ENCODE assay signal across 21 mouse cellular contexts in the genomic region with DNA sequence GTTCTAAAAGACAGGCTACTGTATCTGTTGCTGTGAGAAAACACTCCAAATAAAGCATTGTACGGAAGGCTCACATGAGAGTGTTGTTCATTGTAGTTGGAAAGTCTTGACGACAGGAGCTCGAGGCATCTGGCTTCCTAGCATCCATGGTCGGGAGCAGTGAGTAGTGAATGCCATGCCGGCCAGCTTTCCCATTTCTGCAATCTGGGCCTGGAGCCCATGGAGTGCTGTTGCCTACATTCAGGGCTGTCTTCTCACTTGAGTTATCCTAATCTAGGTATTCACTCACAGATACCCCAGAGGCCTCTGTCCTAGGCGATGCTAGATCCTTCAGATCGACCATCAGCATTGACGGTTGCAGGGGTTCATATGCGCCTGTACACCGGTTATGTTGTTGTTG.
A peak's percentile ranks its signal among the peaks of the same experiment; 100 is the strongest.
DNase-seq lines count a peak whose midpoint lies in the region; ATAC-seq and TF ChIP-seq lines count a peak whose summit lies in the region.
"Had no signal": no experiment of that assay in that cellular context is flagged by ENCODE, and none has a peak within 500 bp of the region (broad histone marks: within the 10 kb centered on the region; RNA-seq: fewer than 3 reads in every experiment).

No protein-coding gene starts in this region.

- H3K4me1 ChIP-seq in forebrain, postnatal 0 days (ENCODE audit: insufficient read depth): peaks cover 10% of the 10 kb centered on the region
- H3K4me1 ChIP-seq in forebrain, embryonic 15.5 days: peaks cover 29% of the 10 kb centered on the region
- H3K4me1 ChIP-seq in hindbrain, embryonic 12.5 days: peaks cover 48% of the 10 kb centered on the region
- H3K4me1 ChIP-seq in hindbrain, embryonic 14.5 days (replicated peaks; ENCODE audit: control insufficient read depth, insufficient read depth, low read length): peaks cover 38% of the 10 kb centered on the region

- ATAC-seq in forebrain, postnatal 0 days: peak; percentile 48
- ATAC-seq in forebrain, embryonic 15.5 days (replicated peaks): no peak
- ATAC-seq in hindbrain, embryonic 12.5 days (ENCODE audit: low FRiP score): no peak
- ATAC-seq in hindbrain, embryonic 14.5 days (ENCODE audit: low FRiP score): no peak
- ATAC-seq: forebrain, embryonic 16.5 days; intestine, embryonic 15.5 days had no signal

- H3K27ac ChIP-seq in forebrain, postnatal 0 days (ENCODE audit: low read depth, low read length): no peak overlapping the region
- no peak overlapping the region for H3K27ac ChIP-seq in forebrain, embryonic 15.5 days (replicated peaks)
- 0 out of 2 replicates have a peak overlapping the region, but pooled peaks have one; percentile 19 for H3K27ac ChIP-seq in hindbrain, embryonic 12.5 days
- H3K27ac ChIP-seq in hindbrain, embryonic 14.5 days: no peak overlapping the region
- H3K27ac ChIP-seq: embryonic facial prominence, embryonic 12.5 days; intestine, embryonic 15.5 days; kidney, embryonic 15.5 days; liver, embryonic 13.5 days; lung, embryonic 15.5 days; macrophage had no signal

- WGBS in forebrain, postnatal 0 days: 66% methylated on average over 10 of the region's 10 CpGs
- 68% methylated on average over 10 of the region's 10 CpGs for WGBS in forebrain, embryonic 15.5 days
- 76% methylated on average over 10 of the region's 10 CpGs for WGBS in hindbrain, embryonic 12.5 days
- WGBS in hindbrain, embryonic 14.5 days: 74% methylated on average over 10 of the region's 10 CpGs

- DNase-seq in forebrain, postnatal 0 days: peak; percentile 57
- no peak for DNase-seq in hindbrain, embryonic 14.5 days (ENCODE audit: low spot score)
- DNase-seq in right cerebral cortex, postnatal 10 days (ENCODE audit: low spot score in 2 of 2): peak; percentile 53 to 59
- no peak for DNase-seq in right cerebral cortex, postnatal 36 days (ENCODE audit: low spot score in 2 of 2)
- DNase-seq in natural killer cell, adult 2 months (ENCODE audit: low spot score in 2 of 2): no peak
- DNase-seq in thymus, postnatal 10 days (ENCODE audit: low spot score in 2 of 2): no peak
- DNase-seq: adrenal gland, adult 2 months; cerebellum, adult 11-12 months; heart, adult 18-20 months; liver, embryonic 13.5 days; thymus, postnatal 4 days had no signal

- H3K9ac ChIP-seq in forebrain, postnatal 0 days: no peak overlapping the region
- no peak overlapping the region for H3K9ac ChIP-seq in forebrain, embryonic 15.5 days (replicated peaks)
- H3K9ac ChIP-seq in hindbrain, embryonic 12.5 days: no peak overlapping the region
- no peak overlapping the region for H3K9ac ChIP-seq in hindbrain, embryonic 14.5 days
- H3K9ac ChIP-seq: embryonic facial prominence, embryonic 12.5 days; intestine, embryonic 15.5 days; kidney, embryonic 15.5 days; liver, embryonic 13.5 days; lung, embryonic 15.5 days had no signal

- H3K4me2 ChIP-seq in forebrain, postnatal 0 days (ENCODE audit: low read depth): no peak overlapping the region
- H3K4me2 ChIP-seq in forebrain, embryonic 15.5 days (replicated peaks): no peak overlapping the region
- no peak overlapping the region for H3K4me2 ChIP-seq in hindbrain, embryonic 12.5 days (replicated peaks)
- H3K4me2 ChIP-seq in hindbrain, embryonic 14.5 days (replicated peaks): no peak overlapping the region
- H3K4me2 ChIP-seq: embryonic facial prominence, embryonic 12.5 days; intestine, embryonic 15.5 days; kidney, embryonic 15.5 days; liver, embryonic 13.5 days; lung, embryonic 15.5 days had no signal

- H3K9me3 ChIP-seq in forebrain, postnatal 0 days (ENCODE audit: low read length): no peaks in the 10 kb centered on the region
- no peaks in the 10 kb centered on the region for H3K9me3 ChIP-seq in forebrain, embryonic 15.5 days
- no peaks in the 10 kb centered on the region for H3K9me3 ChIP-seq in hindbrain, embryonic 12.5 days (replicated peaks)
- H3K9me3 ChIP-seq in hindbrain, embryonic 14.5 days (ENCODE audit: control insufficient read depth, low read length): no peaks in the 10 kb centered on the region
- H3K9me3 ChIP-seq: embryonic facial prominence, embryonic 12.5 days; intestine, embryonic 15.5 days; kidney, embryonic 15.5 days; liver, embryonic 13.5 days; lung, embryonic 15.5 days had no signal

- no peaks in the 10 kb centered on the region for H3K36me3 ChIP-seq in forebrain, postnatal 0 days (ENCODE audit: insufficient read depth)
- H3K36me3 ChIP-seq in forebrain, embryonic 15.5 days: no peaks in the 10 kb centered on the region
- 0 out of 2 replicates have a peak, but pooled peaks cover 4% of the 10 kb centered on the region for H3K36me3 ChIP-seq in hindbrain, embryonic 12.5 days
- H3K36me3 ChIP-seq in hindbrain, embryonic 14.5 days (replicated peaks; ENCODE audit: control insufficient read depth, insufficient read depth): no peaks in the 10 kb centered on the region
- H3K36me3 ChIP-seq: embryonic facial prominence, embryonic 12.5 days; intestine, embryonic 15.5 days; liver, embryonic 13.5 days; lung, embryonic 15.5 days had no signal

- no peaks in the 10 kb centered on the region for H3K27me3 ChIP-seq in forebrain, postnatal 0 days (ENCODE audit: insufficient read depth, low read length)
- no peaks in the 10 kb centered on the region for H3K27me3 ChIP-seq in forebrain, embryonic 15.5 days
- H3K27me3 ChIP-seq in hindbrain, embryonic 12.5 days: no peaks in the 10 kb centered on the region
- no peaks in the 10 kb centered on the region for H3K27me3 ChIP-seq in hindbrain, embryonic 14.5 days (ENCODE audit: control insufficient read depth, insufficient read depth, low read length)
- H3K27me3 ChIP-seq: CH12.LX; embryonic facial prominence, embryonic 12.5 days; intestine, embryonic 15.5 days; kidney, embryonic 15.5 days; liver, embryonic 13.5 days; lung, embryonic 15.5 days had no signal

- no peak for TF ChIP-seq CTCF in forebrain, postnatal 0 days (IDR thresholded peaks at IDR 0.05; ENCODE audit: low read depth)

- no peak overlapping the region for H3K4me3 ChIP-seq in forebrain, postnatal 0 days (ENCODE audit: low read depth, low read length)
- H3K4me3 ChIP-seq in forebrain, embryonic 15.5 days: no peak overlapping the region
- H3K4me3 ChIP-seq in hindbrain, embryonic 12.5 days: no peak overlapping the region
- no peak overlapping the region for H3K4me3 ChIP-seq in hindbrain, embryonic 14.5 days (replicated peaks; ENCODE audit: low read length)
- H3K4me3 ChIP-seq: embryonic facial prominence, embryonic 12.5 days; intestine, embryonic 15.5 days; kidney, embryonic 15.5 days; left cerebral cortex, adult 2 months; liver, embryonic 13.5 days; lung, embryonic 15.5 days had no signal

Comparison
In these comparisons a context has a peak if more than half of its experiments do, and no peak if none do; other contexts are left out.
1. DNase-seq: peak in forebrain, postnatal 0 days (single experiment) and right cerebral cortex, postnatal 10 days (2 of 2); none in hindbrain, embryonic 14.5 days (single experiment), right cerebral cortex, postnatal 36 days (0 of 2), natural killer cell, adult 2 months (0 of 2) and thymus, postnatal 10 days (0 of 2).